Mouse (Mus musculus) megakaryocyte, embryonic 14.5 days (primary cell): ENCODE data around the gene Grap2.

ENCODE experiments used
- FLI1 ChIP-seq: IDR thresholded peaks from 2 replicates; pipeline ENCODE4 v1.6.1; 2012; ENCODE audit warnings: low read length, inconsistent platforms, mixed read lengths
- GATA1 ChIP-seq: IDR thresholded peaks from 3 replicates; pipeline ENCODE4 v1.6.1; 2012; ENCODE audit warnings: mixed read lengths, low read length, inconsistent platforms, borderline replicate concordance

DNA sequence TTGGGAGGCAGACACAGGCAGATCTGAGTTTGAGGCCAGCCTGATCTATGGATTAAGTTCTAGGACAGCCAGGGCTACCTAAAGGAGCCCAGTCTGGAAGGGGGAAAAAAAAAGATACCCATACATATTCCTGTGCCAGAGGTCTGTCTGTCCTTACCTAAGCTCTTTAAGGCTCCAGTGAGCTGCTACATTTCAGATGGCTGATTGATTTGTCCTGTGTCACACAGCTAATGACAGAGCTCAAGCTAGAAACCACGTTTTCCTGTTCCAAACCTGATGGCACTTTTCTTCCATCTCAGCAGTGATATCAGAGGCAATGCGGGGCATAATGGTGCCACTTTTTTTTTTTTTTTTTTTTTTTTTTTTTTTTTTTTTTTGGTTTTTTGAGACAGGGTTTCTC is 58.9 kb downstream of the Grap2 start:
- TF ChIP-seq FLI1 (no peak), GATA1 (no peak)
